Mouse (Mus musculus) thymus, adult 2 months (tissue): ENCODE data around the gene Gm49378. TPM values are rescaled to one million over a fixed set of nuclear protein-coding genes. Genes with fewer than 3 reads are reported as not detected.

Source experiments
- DNase-seq: peaks from one replicate; pipeline ENCODE4 v3.0.0; 2021
- H3K27ac ChIP-seq: fragments of 200-500 bp; 2 replicates; pipeline ENCODE4 v1.5.1; 2012; ENCODE audit warnings: low read length, control low read depth; ENCODE audit not compliant: control insufficient read depth, insufficient read depth
- H3K27me3 ChIP-seq: fragments of 200-500 bp; 2 replicates; pipeline ENCODE4 v1.6.1; 2012; ENCODE audit warnings: mild to moderate bottlenecking, low read length, moderate library complexity, mixed read lengths; ENCODE audit not compliant: control insufficient read depth, insufficient read depth
- H3K36me3 ChIP-seq: fragments of 200-500 bp; 2 replicates; pipeline ENCODE4 v1.6.1; 2012; ENCODE audit warnings: mild to moderate bottlenecking, low read length, moderate library complexity; ENCODE audit not compliant: control insufficient read depth, insufficient read depth
- H3K4me1 ChIP-seq: fragments of 200-500 bp; replicated peaks from 2 replicates; pipeline ENCODE4 v1.6.1; 2012; ENCODE audit warnings: low read length; ENCODE audit not compliant: control insufficient read depth, insufficient read depth
- H3K4me3 ChIP-seq: fragments of 200-500 bp; 2 replicates; pipeline ENCODE4 v1.5.1; 2012; ENCODE audit warnings: mild to moderate bottlenecking, low read length, control low read depth, moderate library complexity; ENCODE audit not compliant: control insufficient read depth, insufficient read depth
- CTCF ChIP-seq: fragments of 200-500 bp; IDR thresholded peaks from 2 replicates; pipeline ENCODE4 v1.5.1; 2012; ENCODE audit warnings: mild to moderate bottlenecking, control low read depth, low read length, moderate library complexity, borderline replicate concordance; ENCODE audit not compliant: control insufficient read depth, poor library complexity, insufficient read depth; ENCODE audit errors: extremely low read depth
- POLR2A ChIP-seq: fragments of 200-500 bp; IDR thresholded peaks from 2 replicates; pipeline ENCODE4 v1.6.1; 2012; ENCODE audit warnings: mild to moderate bottlenecking, low read length, control low read depth, moderate library complexity; ENCODE audit not compliant: control insufficient read depth, poor library complexity, insufficient read depth; ENCODE audit errors: extremely low read depth
- WGBS: fragments of 180-500 bp; shearing (Covaris S2); methylation state at CpG from one replicate; pipeline ENCODE4 v1.1.7; 2018; 5-methylcytosine and 5-hydroxymethylcytosine counted together
- polyA plus RNA-seq: library from polyadenylated mRNA; depleted of rRNA; stranded (reverse); fragments of >200 nt; gene quantifications from 2 replicates; pipeline ENCODE4 v1.2.3, GENCODE M21; 2012

The Gm49378 gene
- polyA plus RNA-seq, 1 experiment, result 10.2 TPM

GRCm38 (mm10) chr14:55603633-55604576 lies 33.8 kb downstream of the Gm49378 start:
- Histone ChIP-seq H3K36me3 (peaks cover 49% of the 10 kb centered on the region), H3K27ac (peak overlapping the region; percentile 92), H3K4me3 (peak overlapping the region; percentile 64), H3K27me3 (no peaks in the 10 kb centered on the region), H3K4me1 (peaks cover 31% of the 10 kb centered on the region)
- 2% methylated on average over 19 of the region's 19 CpGs for WGBS
- DNase-seq, result peak; percentile 97
- TF ChIP-seq POLR2A (0 out of 2 replicates have a peak, but pooled peaks have one; percentile 42), CTCF (peak; percentile 77; the same call in 1 of the 2 replicates)

- no peak for TF ChIP-seq POLR2A
- no peak for TF ChIP-seq CTCF
Measured at GRCm38 (mm10) chr14:55603271-55603632, 34.4 kb downstream of the Gm49378 start, which contains the start of gene Irf9. Irf9 (plus strand) TSS chr14:55603571.

GRCm38 (mm10) chr14:55598521-55599390 lies 38.9 kb downstream of the Gm49378 start:
- 97% methylated on average over 21 of the region's 21 CpGs for WGBS
- peaks cover 14% of the 10 kb centered on the region for H3K4me1 ChIP-seq
- H3K4me3 ChIP-seq, result no peak overlapping the region
- no peaks in the 10 kb centered on the region for H3K27me3 ChIP-seq
- H3K27ac ChIP-seq, result no peak overlapping the region
- no peak for DNase-seq
- TF ChIP-seq POLR2A, result no peak
- no peak for TF ChIP-seq CTCF
- H3K36me3 ChIP-seq, result peaks cover 53% of the 10 kb centered on the region

More at GRCm38 (mm10) chr14:55603271-55603632, 34.4 kb downstream of the Gm49378 start, which contains the start of gene Irf9:
- Histone ChIP-seq H3K27me3 (no peaks in the 10 kb centered on the region), H3K27ac (peak within 1 kb of the TSS; percentile 92), H3K4me1 (peaks cover 31% of the 10 kb centered on the region), H3K4me3 (peak within 1 kb of the TSS; percentile 64), H3K36me3 (peaks cover 51% of the 10 kb centered on the region)
- 47% methylated on average over 7 of the region's 7 CpGs for WGBS
- DNase-seq, result no peak

- no peaks in the 10 kb centered on the region for H3K27me3 ChIP-seq
- DNase-seq, result no peak
- H3K36me3 ChIP-seq, result peaks cover 45% of the 10 kb centered on the region
- H3K27ac ChIP-seq, result no peak overlapping the region
- no peak overlapping the region for H3K4me3 ChIP-seq
- WGBS, result 96% methylated on average over 13 of the region's 13 CpGs
- no peak for TF ChIP-seq POLR2A
- TF ChIP-seq CTCF, result no peak
- peaks cover 8% of the 10 kb centered on the region for H3K4me1 ChIP-seq
Measured at GRCm38 (mm10) chr14:55596036-55596690, 41.5 kb downstream of the Gm49378 start.

GRCm38 (mm10) chr14:55592226-55592625 lies 45.5 kb downstream of the Gm49378 start:
- Histone ChIP-seq H3K27me3 (no peaks in the 10 kb centered on the region), H3K4me1 (peaks cover 13% of the 10 kb centered on the region), H3K4me3 (peak overlapping the region; percentile 70), H3K27ac (no peak overlapping the region), H3K36me3 (peaks cover 23% of the 10 kb centered on the region)
- 5% methylated on average over 16 of the region's 16 CpGs for WGBS
- no peak for DNase-seq
- TF ChIP-seq POLR2A (no peak), CTCF (no peak)

- under 1% methylated on average over 33 of the region's 33 CpGs for WGBS
- H3K27ac ChIP-seq, result peak within 1 kb of the TSS; percentile 82
- H3K27me3 ChIP-seq, result no peaks in the 10 kb centered on the region
- H3K4me1 ChIP-seq, result peaks cover 13% of the 10 kb centered on the region
- H3K4me3 ChIP-seq, result peak within 1 kb of the TSS; percentile 70
- peak; percentile 89 for DNase-seq
- TF ChIP-seq CTCF, result 0 out of 2 replicates have a peak, but pooled peaks have one; percentile 28
- no peak for TF ChIP-seq POLR2A
- H3K36me3 ChIP-seq, result peaks cover 20% of the 10 kb centered on the region
Measured at GRCm38 (mm10) chr14:55591331-55591891, 46.3 kb downstream of the Gm49378 start, which contains the start of gene Rnf31. Rnf31 (plus strand) TSS chr14:55591708.
